Mouse (Mus musculus) naive thymus-derived CD4-positive, alpha-beta T cell, adult 2 months (primary cell): ENCODE data around the gene Trim21.
A peak's percentile ranks its signal among the peaks of the same experiment; 100 is the strongest.

Experiments
- DNase-seq: peaks from one replicate; pipeline ENCODE4 v3.0.0-alpha.2; 2011; ENCODE audit warnings: low read depth

Trim21 gene

GRCm38 (mm10) chr7:102564999-102565997 is at the start of gene Trim21:
Trim21 (minus strand) TSS chr7:102565486.
- peak; percentile 89 for DNase-seq

GRCm38 (mm10) chr7:102597378-102598031 is 32.2 kb upstream of the Trim21 start, which contains the start of gene Olfr552:
Olfr552 (plus strand) TSS chr7:102597770.
- DNase-seq: no peak

GRCm38 (mm10) chr7:102591786-102592185 is 26.5 kb upstream of the Trim21 start, which contains the start of gene Olfr551:
Olfr551 (minus strand) TSS chr7:102591886.
- DNase-seq: no peak

GRCm38 (mm10) chr7:102575998-102576397 is 10.7 kb upstream of the Trim21 start:
- no peak for DNase-seq

- DNase-seq: no peak
Observed at GRCm38 (mm10) chr7:102573174-102573830, 8.0 kb upstream of the Trim21 start.

- DNase-seq: no peak
Observed at GRCm38 (mm10) chr7:102571142-102571541, 5.9 kb upstream of the Trim21 start, which contains the start of gene Olfr550. Olfr550 (plus strand) TSS chr7:102571442.

- peak; percentile 8 for DNase-seq
Observed at GRCm38 (mm10) chr7:102566219-102566618, 933 bp upstream of the Trim21 start.

- no peak for DNase-seq
Observed at GRCm38 (mm10) chr7:102553279-102553678, 12.0 kb downstream of the Trim21 start.

- DNase-seq: no peak
Observed at GRCm38 (mm10) chr7:102549570-102549969, 15.7 kb downstream of the Trim21 start, which contains the start of gene Olfr549. Olfr549 (plus strand) TSS chr7:102549870.

- peak; percentile 17 for DNase-seq
Observed at GRCm38 (mm10) chr7:102541251-102541650, 24.0 kb downstream of the Trim21 start.

GRCm38 (mm10) chr7:102540596-102540995 is 24.7 kb downstream of the Trim21 start, which contains the start of gene Olfr548-ps1:
Olfr548-ps1 (plus strand) TSS chr7:102540896.
- DNase-seq: no peak

- no peak for DNase-seq
Observed at GRCm38 (mm10) chr7:102534449-102534848, 30.8 kb downstream of the Trim21 start, which contains the start of gene Olfr547. Olfr547 (plus strand) TSS chr7:102534749.

- DNase-seq: peak; percentile 41
Observed at GRCm38 (mm10) chr7:102529052-102529451, 36.2 kb downstream of the Trim21 start.

GRCm38 (mm10) chr7:102517051-102517335 is 48.3 kb downstream of the Trim21 start:
- no peak for DNase-seq

GRCm38 (mm10) chr7:102516261-102517050 is 48.8 kb downstream of the Trim21 start:
- no peak for DNase-seq

- no peak for DNase-seq
Observed at GRCm38 (mm10) chr7:102514144-102514543, 51.1 kb downstream of the Trim21 start.

GRCm38 (mm10) chr7:102512814-102513435 is 52.4 kb downstream of the Trim21 start:
- peak; percentile 83 for DNase-seq

GRCm38 (mm10) chr7:102511927-102512326 is 53.4 kb downstream of the Trim21 start:
- no peak for DNase-seq

GRCm38 (mm10) chr7:102509726-102510125 is 55.6 kb downstream of the Trim21 start:
- no peak for DNase-seq

- no peak for DNase-seq
Observed at GRCm38 (mm10) chr7:102508666-102509065, 56.6 kb downstream of the Trim21 start.

- no peak for DNase-seq
Observed at GRCm38 (mm10) chr7:102508066-102508465, 57.2 kb downstream of the Trim21 start.
